Mouse (Mus musculus) layer of hippocampus, adult 2 months (tissue): ENCODE results near the gene Rnf152. TPM values are rescaled to one million over a fixed set of nuclear protein-coding genes. Genes with fewer than 3 reads are reported as not detected.

Experiments used
- DNase-seq, 2 experiments: peaks; one replicate each; pipeline ENCODE4 v3.0.0; 2022; ENCODE audit warnings: low spot score in 2 of 2
- H3K27ac ChIP-seq: fragments of 200-600 bp; 2 replicates; pipeline ENCODE4 v1.8.1; 2022
- H3K4me3 ChIP-seq: fragments of 200-600 bp; 2 replicates; pipeline ENCODE4 v1.8.1; 2022; ENCODE audit warnings: mild to moderate bottlenecking
- CTCF ChIP-seq: fragments of 200-600 bp; conservative IDR thresholded peaks from 2 replicates; pipeline ENCODE4 v1.8.1; 2022; ENCODE audit warnings: antibody characterized with exemption, mild to moderate bottlenecking, moderate library complexity
- total RNA-seq, 2 experiments: library from RNA; stranded (reverse); gene quantifications; 2 replicates each; pipeline ENCODE4 v1.2.3; 2021

Gene Rnf152
- total RNA-seq, 2 experiments from 2014 or later = 2.4 to 2.9 TPM

GRCm38 (mm10) chr1:105337397-105337796 is 19.1 kb downstream of the Rnf152 start:
- Histone ChIP-seq H3K27ac (no peak overlapping the region), H3K4me3 (no peak overlapping the region)
- no peak for TF ChIP-seq CTCF
- no peak for DNase-seq

GRCm38 (mm10) chr1:105336096-105336495 is 20.4 kb downstream of the Rnf152 start:
- TF ChIP-seq CTCF = no peak
- no peak for DNase-seq
- H3K27ac ChIP-seq = no peak overlapping the region
- no peak overlapping the region for H3K4me3 ChIP-seq

GRCm38 (mm10) chr1:105332087-105332731 is 24.3 kb downstream of the Rnf152 start:
- TF ChIP-seq CTCF = no peak
- no peak overlapping the region for H3K4me3 ChIP-seq
- no peak for DNase-seq
- H3K27ac ChIP-seq = no peak overlapping the region

GRCm38 (mm10) chr1:105331605-105332004 is 24.9 kb downstream of the Rnf152 start:
- no peak overlapping the region for H3K27ac ChIP-seq
- no peak for TF ChIP-seq CTCF
- DNase-seq = no peak
- no peak overlapping the region for H3K4me3 ChIP-seq

GRCm38 (mm10) chr1:105330581-105331320 is 25.8 kb downstream of the Rnf152 start:
- H3K4me3 ChIP-seq = no peak overlapping the region
- TF ChIP-seq CTCF = no peak
- DNase-seq = no peak
- H3K27ac ChIP-seq = no peak overlapping the region

GRCm38 (mm10) chr1:105327789-105328188 is 28.7 kb downstream of the Rnf152 start:
- no peak overlapping the region for H3K4me3 ChIP-seq
- no peak for TF ChIP-seq CTCF
- DNase-seq = no peak

GRCm38 (mm10) chr1:105324636-105325035 is 31.9 kb downstream of the Rnf152 start:
- TF ChIP-seq CTCF = no peak
- no peak overlapping the region for H3K4me3 ChIP-seq
- H3K27ac ChIP-seq = no peak overlapping the region
- no peak for DNase-seq

More at GRCm38 (mm10) chr1:105327789-105328188, 28.7 kb downstream of the Rnf152 start:
- no peak overlapping the region for H3K27ac ChIP-seq

- no peak overlapping the region for H3K27ac ChIP-seq
- no peak for DNase-seq
- no peak overlapping the region for H3K4me3 ChIP-seq
- no peak for TF ChIP-seq CTCF
Observed at GRCm38 (mm10) chr1:105314010-105314800, 42.3 kb downstream of the Rnf152 start.

- no peak overlapping the region for H3K27ac ChIP-seq
- no peak for TF ChIP-seq CTCF
- no peak for DNase-seq
- H3K4me3 ChIP-seq = no peak overlapping the region
Observed at GRCm38 (mm10) chr1:105312601-105312901, 44.0 kb downstream of the Rnf152 start.

GRCm38 (mm10) chr1:105311899-105312600 is 44.5 kb downstream of the Rnf152 start:
- H3K27ac ChIP-seq = no peak overlapping the region
- TF ChIP-seq CTCF = no peak
- no peak for DNase-seq
- no peak overlapping the region for H3K4me3 ChIP-seq

- no peak for DNase-seq
- H3K27ac ChIP-seq = no peak overlapping the region
- no peak overlapping the region for H3K4me3 ChIP-seq
- TF ChIP-seq CTCF = no peak
Observed at GRCm38 (mm10) chr1:105302164-105302563, 54.3 kb downstream of the Rnf152 start.

GRCm38 (mm10) chr1:105301764-105302163 is 54.7 kb downstream of the Rnf152 start:
- DNase-seq = no peak
- H3K27ac ChIP-seq = no peak overlapping the region
- no peak overlapping the region for H3K4me3 ChIP-seq
- TF ChIP-seq CTCF = no peak

GRCm38 (mm10) chr1:105291859-105292258 is 64.7 kb downstream of the Rnf152 start:
- no peak for DNase-seq
- H3K4me3 ChIP-seq = no peak overlapping the region
- no peak overlapping the region for H3K27ac ChIP-seq
- no peak for TF ChIP-seq CTCF
